Mouse (Mus musculus) neutrophil, adult 5-6 weeks (primary cell): ENCODE measurements around the gene Tbc1d10c. TPM values are rescaled to one million over a fixed set of nuclear protein-coding genes. Genes with fewer than 3 reads are reported as not detected.

Experiments
- ATAC-seq: fragments of 151-379, 151-347 bp; 2 replicates; pipeline ENCODE4 v1.8.0; 2017; ENCODE audit warnings: mild to moderate bottlenecking, moderate TSS enrichment; ENCODE audit not compliant: insufficient number of reproducible peaks, poor library complexity, low FRiP score, severe bottlenecking; ENCODE audit errors: extremely low read depth
- total RNA-seq: library from RNA; stranded (forward); fragments of 200-1000 nt; gene quantifications from 2 replicates; pipeline ENCODE4 v1.2.3, GENCODE M21; 2017

Tbc1d10c gene
- total RNA-seq, 1 experiment from 2014 or later = 231 TPM

- ATAC-seq = no peak
These were observed 3.9 kb upstream of the Tbc1d10c start for GRCm38 (mm10) chr19:4194776-4195650.

GRCm38 (mm10) chr19:4194021-4194724, 3.1 kb upstream of the Tbc1d10c start:
- no peak for ATAC-seq

GRCm38 (mm10) chr19:4193129-4193528, 2.0 kb upstream of the Tbc1d10c start:
- no peak for ATAC-seq

DNA sequence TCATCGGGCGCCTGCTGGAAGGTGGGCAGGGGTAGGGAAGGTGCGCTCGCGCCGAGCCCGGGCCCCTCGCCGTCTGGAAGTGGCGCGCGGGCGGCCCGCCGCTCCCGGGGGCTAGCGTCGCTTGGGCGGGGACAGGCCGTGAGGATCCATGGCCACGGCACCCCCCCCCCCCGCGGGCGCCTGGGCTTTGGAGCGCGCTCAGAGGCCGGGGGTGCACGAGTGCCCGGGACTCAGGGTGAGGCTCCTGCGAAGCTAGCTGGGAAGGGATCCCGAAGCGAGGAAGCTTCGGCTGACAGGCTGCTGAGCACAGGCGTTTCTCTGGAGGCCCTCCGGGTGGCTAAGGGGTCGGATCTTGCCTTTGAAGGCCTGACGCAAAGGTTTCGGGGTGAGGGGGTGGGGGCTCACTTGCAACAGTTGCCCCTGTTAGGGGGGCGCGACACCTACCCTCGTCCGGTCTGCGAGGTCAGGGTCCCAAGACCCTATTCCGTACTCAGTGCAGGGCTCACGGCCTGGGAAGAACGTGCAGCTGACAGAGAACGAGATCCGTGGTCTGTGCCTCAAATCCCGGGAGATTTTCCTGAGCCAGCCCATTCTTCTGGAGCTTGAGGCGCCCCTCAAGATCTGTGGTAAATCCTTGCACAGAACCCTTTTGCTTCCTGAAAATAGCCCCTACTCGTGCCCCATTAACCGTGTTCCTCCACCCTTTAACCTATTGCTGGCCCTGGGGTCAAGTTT, 1.3 kb upstream of the Tbc1d10c start:
- ATAC-seq = no peak

GRCm38 (mm10) chr19:4191528-4192250, 605 bp upstream of the Tbc1d10c start, which contains the start of gene Ppp1ca:
Ppp1ca (plus strand) TSS chr19:4192065.
- peak; percentile 76 for ATAC-seq

DNA sequence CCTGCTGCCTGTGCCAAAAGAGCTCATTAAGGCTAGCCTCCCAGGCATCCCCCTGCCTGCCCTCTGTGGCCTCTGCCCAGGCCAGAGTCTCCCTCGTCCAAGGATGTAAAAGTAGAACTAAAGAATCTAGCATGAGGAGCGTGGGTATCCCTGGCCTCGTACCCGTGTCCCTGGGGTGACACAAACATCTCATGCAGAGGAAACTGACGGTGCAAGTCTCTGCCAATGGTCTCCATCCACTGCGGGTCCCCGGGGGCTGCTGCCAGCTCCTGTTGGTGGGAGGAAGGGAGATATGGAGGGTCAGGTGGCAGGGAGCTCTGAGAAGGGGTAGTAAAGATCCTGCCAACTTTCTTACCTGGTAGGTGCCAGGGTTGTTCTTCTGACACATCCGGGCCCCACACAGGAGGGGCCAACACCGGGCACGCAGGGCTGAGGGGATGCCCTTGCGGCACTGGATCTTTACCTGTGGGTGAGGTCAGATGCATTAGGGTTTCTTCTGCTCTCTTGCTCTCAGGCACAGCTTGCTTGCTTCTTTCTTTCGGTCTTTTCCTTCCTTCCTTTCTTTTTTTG, 1.9 kb downstream of the Tbc1d10c start:
- ATAC-seq = no peak

DNA sequence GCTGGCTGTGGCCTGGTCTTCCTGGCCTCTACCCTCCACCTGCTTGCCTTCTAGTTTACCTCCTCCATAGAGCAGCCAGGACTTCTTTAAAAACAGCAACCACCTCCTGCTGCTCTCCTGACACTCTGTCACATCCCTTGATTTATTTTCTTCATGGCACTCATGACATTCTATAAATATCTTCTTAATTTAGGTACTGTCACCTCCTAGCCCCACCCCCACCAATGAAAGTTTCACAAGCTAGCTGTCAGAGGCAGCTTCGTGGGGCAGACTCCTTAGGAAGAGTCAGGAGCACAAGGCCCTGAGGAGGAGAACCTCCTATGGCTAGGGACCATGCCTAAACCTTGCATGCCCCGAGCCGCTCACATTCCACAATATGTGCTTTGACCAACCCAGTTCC, 3.8 kb downstream of the Tbc1d10c start:
- ATAC-seq = no peak

GRCm38 (mm10) chr19:4184976-4185975, 5.8 kb downstream of the Tbc1d10c start:
- ATAC-seq = peak; percentile 38

GRCm38 (mm10) chr19:4183689-4184088, 7.4 kb downstream of the Tbc1d10c start:
- ATAC-seq = no peak

DNA sequence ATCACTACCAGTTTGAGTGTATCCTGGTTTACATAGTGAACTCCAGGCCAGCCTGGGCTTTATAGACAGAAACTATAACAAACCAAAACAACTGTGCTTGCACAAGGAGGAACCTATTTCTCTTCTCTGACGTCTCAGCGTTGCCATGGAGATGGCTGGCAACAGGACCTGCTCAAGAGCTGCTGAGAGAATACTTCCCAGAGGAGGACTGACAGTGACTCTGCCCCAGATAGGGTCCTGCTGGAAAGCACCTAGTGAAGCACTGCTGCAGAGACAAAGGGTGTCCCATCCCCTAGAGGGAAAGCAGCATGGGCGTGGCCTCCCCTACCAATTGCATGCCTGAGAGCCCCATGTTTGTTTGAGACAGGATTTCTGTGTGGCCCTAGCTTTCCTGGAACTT, 9.2 kb downstream of the Tbc1d10c start:
- ATAC-seq = peak; percentile 81

GRCm38 (mm10) chr19:4180411-4180810, 10.7 kb downstream of the Tbc1d10c start:
- 0 out of 2 replicates have a peak, but pooled peaks have one; percentile 6 for ATAC-seq

DNA sequence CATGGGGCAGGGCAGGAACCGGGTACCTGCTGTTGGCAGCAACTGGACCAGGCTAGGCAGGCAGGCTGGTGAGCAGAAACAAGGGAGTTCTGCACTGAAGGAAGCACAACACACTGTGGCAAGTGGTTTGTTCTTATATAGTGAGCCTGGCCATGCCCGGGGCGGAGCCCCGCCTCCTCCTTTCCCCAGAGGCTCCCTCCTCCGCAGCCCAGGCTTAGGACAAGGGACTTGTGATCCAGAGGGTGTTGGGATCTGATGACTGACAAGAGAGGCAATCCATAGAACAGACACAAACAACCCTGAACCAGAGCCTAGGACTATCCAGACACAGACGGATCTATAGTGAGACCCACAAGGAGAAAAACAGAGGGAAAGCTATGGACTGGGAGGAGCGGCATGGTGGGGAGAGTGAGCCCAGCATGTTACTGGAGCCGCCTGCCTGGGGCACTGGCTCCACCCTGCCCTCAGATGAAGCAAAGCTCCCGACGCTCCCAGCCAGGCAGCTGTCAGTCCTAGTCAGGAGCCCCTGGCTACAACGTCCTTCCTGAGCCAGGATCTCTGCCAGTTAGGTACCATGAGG, 15.6 kb downstream of the Tbc1d10c start, which contains the start of gene Carns1:
TSS of gene Carns1 (minus strand) at position 112 of the 580 bp plus-strand sequence.
- no peak for ATAC-seq

GRCm38 (mm10) chr19:4172925-4173324, 18.2 kb downstream of the Tbc1d10c start:
- no peak for ATAC-seq

DNA sequence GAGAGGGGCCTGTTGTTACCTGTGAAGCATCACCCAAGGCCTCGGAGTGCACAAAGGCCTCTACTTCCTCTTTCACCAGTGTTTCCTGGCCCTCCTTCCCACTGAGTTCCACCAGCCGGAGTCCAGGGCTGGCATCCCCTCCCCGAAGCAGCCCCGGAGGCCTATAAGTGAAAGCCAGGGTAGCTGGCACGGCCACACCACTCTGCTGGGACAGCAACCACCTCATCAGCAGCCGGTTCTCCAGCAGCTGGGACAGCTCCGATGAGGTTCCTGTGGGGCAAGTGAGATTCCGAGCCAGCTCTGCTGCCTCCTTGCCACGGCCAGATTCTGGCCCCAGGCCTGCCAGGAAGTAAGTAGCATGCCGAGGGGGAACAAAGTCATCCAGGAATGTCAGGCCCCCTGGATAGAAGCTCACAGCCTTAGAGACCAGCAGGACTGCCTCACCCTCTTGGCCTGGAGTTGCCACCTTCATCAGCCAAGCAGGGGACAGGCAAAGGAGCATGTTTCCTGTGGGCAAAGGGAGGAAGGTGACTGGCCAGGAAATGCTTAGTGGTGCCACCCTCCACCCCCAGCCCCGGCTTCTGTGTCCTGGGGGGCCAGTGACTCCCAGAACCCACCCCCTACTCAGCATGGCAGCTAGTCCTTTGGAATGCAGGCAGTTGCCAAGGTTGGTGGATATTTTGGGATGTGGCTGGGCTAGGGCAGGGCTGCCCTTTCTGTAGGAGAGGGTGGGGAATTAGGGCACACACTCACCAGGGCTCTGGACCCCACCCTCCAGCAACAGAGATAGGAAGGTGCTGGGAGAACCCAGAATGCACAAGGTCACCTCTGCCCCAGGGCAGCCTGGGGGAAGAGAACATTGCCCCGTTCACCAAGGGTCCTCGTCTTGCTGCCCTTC, 19.4 kb downstream of the Tbc1d10c start:
- peak; percentile 27 for ATAC-seq

DNA sequence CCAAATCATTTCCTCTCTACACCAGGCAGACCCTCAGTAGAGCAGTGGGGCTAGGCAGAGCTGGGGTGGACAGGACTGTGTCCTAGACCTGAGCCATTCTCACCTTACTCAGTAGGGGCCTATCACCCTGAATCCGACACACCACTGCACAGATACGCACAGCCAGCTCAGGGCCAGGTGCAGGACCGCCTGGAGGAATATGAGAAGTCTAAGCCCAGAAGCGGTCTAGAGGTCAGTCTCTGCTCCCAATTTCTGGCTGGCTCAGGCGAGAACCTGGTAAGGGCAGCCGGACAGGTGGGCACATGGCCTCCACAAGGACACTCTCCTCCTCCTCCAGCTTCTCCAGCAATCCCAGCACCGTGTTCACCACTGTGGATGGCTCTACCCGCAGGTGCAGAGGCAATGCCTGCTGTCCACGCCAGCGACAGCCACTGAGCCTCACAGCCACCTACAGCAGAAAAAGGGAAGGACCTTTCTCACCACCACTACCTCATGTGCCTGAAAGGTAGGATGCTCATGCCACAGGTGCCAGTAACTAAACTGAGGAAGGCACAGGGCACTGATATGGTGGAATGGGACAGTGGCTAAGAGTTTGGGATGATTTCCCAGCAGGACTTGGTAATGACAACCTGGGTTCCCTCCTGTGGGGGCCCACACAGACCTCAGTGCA, 20.2 kb downstream of the Tbc1d10c start:
- no peak for ATAC-seq
